Mouse (Mus musculus) right cerebral cortex, adult 2 months (tissue): Measurements from ENCODE around the gene C1qtnf1.

ENCODE experiments used
- DNase-seq, 2 experiments: peaks; one replicate each; pipeline ENCODE4 v3.0.0; 2021 to 2022; ENCODE audit warnings: low spot score in 2 of 2

C1qtnf1 gene

DNA sequence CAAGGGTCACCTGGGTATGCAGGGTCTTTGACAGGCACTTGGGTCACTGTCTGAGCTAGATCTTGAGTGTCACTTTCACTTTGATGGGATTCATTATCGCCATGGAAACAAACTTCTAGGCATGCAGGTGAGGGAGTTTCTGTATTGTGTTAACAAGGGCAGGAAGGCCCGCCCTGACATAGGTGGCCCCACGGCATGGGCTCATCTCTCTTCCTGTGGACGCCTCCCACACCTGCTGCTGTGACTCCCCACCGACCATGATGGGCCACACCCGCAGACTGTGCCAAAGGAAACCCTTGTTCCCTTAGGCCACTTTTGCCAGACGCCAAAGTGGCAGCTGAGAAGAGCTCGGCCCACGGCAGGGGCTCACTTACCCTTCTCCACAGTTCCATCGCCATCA is 17.5 kb upstream of the C1qtnf1 start:
- no peak for DNase-seq

GRCm38 (mm10) chr11:118411271-118411670 is 16.7 kb upstream of the C1qtnf1 start:
- no peak for DNase-seq

DNA sequence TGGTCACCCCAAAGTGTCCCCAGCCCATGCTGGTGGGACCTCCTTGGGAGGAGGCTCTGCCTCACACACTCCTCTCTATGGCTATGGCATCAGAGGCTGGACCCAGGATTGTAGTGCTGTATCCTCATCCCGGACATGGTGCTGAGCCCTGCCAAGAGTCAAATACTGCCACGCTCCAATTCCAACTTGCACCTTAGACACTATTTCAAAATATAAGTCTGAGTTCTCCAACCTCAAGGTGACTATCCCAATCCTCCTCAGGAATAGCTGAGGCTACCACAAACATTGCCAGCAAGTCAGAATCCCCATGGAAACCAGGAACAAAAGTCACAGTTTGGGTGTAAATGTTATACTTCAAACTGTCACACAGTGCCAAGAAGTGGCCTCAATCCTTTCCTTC is 15.4 kb upstream of the C1qtnf1 start:
- no peak for DNase-seq

DNA sequence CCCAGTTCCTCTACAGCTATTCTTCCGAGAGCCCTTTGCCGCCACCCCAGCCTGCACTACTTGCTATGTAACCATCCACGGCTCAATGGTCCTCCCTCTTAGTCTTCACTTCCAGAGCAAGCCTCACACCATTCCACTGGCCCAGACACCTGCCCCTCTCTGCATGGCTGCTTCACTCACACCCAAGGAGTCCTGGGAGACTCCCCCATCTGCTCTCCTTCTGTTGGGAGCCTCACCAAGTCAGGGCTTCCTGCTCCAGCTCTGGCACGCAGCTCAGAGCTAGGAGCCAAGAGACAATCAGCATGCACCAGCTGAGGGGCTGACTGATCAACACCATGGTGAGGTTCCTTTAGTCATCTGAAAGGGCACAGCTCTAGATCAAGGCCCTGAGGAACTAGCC is 14.9 kb upstream of the C1qtnf1 start:
- DNase-seq: no peak

DNA sequence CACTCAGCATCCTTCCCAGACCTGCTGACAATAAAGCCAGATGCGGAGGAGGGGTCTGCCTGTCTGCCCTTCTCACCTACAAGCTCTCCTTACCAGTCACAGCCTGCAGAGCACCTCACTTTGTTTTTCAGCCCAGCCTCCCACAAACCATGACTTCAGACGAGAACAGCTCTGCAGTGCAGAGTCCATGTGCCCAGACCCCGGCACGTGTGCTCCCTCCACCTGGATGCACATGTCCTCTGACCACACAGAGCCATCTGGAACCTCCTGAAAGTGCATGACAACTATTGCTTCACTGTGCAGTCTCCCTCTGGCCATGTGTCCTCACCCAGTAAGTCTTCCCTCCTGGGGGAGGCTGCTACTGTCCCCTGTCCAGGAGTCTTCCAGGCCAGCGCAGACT is 13.7 kb upstream of the C1qtnf1 start:
- DNase-seq: no peak

DNA sequence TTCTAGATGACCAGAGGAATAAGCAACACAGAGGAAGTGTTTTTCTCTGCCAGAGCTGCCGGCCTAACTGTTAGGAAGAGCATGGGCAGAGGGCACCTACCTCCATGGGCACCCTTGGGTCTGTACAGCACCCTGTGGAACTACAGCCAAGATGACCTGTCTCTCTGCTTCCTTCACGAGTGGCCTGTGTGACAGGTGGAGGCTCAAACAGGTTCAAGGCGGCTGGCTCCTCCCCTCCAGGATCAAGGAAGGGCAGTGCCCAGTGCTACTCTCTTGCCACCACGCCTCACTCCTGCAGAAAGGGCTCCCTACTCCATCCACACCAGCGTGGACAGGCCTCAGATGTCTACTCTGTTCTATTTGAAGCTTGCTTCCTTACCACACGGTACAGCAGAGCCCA is 12.4 kb upstream of the C1qtnf1 start:
- no peak for DNase-seq

DNA sequence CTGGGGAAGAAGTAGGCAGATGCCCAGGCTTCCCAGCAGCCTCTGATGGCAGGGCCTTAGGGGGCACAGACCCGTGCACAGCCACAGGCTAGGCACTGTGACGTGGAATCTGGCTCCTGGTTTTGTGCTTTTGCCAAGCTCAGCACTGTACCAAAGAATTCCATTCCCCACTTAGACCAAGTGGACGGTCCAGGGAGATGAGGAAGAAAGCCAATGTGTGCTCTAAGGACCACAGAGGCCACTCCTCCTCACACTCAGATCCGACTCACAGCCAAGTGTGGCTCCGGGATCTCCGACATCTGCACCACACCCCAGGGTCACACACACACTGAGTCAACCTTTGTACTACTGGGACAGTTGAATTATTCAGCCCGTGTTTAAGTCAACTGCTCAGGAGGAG is 12.0 kb upstream of the C1qtnf1 start:
- no peak for DNase-seq

DNA sequence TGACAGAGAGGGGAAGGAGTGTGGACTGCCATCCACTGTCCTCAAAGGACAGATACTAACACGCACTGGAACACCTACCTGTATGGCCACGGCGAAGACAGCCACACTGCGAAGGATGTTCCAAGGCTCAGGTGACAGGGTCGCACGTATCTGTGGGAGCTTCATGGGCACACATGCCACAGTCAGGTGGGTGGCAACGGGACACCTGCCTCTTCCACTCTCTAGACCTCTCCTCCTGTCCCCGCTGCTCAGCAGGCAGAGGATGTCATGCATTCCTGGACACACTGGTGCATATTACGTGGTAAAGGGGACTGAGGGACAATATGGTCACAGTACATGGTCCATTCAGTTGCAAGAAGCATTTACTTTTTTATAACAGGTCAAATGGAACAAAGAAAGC is 10.5 kb upstream of the C1qtnf1 start:
- no peak for DNase-seq

GRCm38 (mm10) chr11:118418442-118418833 is 9.6 kb upstream of the C1qtnf1 start:
- peak in 1 of 2 experiments; percentile 33 for DNase-seq

DNA sequence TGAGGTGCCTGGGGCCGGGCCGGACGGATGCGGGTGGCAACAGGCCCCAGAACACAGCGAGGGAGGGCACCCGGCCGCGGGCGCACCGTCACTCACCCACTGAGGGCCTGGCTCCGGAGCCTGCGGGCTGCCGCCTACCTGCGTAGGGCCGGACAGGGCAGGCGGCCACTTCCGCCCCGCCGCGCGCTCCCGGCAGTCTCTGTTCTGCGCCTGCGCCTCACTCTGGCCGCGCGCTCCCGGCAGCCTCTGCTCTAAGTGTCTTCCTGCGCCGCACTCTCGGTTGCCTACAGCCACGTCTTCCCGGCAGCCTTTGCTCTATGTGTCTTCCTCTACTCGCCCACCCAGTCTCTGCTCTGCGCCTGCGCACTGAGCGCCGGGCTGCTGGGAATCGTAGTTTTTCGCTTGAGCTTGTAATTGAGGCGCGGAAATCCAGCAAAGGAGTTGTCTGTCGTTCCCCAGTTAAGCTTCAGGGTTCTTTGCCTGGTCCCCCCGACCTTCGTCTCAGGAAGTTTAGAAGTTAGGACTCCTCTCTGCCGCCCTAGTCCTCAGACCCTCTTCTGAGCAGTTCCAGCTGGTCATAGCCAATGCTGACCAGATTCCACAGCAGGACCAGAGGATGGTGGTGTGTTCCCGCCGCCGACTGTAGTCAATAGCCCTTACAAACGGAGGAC is 9.0 kb upstream of the C1qtnf1 start, which contains the start of gene Cant1:
Cant1 (minus strand) TSS at position 253 of the 671 bp plus-strand sequence.
- DNase-seq: peak; percentile 99

DNA sequence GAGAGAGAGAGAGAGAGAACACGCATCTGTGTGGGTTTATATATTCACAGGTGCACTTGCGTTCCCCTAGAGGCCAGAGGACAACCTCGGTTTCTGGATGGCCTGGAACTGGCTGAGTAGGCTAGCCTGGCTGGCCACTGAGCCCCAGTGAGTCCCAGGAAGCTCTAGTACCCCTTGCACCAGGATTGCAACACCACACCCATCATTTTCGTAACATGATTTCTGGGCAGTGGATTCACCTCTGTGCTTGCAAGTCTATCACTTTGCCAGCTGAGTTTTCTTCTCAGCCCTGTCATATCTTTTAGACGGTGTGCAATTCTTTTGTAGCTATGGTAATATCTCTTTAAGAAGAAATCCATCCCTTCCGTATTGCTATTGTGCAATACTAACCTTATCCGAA is 7.7 kb upstream of the C1qtnf1 start:
- DNase-seq: no peak

DNA sequence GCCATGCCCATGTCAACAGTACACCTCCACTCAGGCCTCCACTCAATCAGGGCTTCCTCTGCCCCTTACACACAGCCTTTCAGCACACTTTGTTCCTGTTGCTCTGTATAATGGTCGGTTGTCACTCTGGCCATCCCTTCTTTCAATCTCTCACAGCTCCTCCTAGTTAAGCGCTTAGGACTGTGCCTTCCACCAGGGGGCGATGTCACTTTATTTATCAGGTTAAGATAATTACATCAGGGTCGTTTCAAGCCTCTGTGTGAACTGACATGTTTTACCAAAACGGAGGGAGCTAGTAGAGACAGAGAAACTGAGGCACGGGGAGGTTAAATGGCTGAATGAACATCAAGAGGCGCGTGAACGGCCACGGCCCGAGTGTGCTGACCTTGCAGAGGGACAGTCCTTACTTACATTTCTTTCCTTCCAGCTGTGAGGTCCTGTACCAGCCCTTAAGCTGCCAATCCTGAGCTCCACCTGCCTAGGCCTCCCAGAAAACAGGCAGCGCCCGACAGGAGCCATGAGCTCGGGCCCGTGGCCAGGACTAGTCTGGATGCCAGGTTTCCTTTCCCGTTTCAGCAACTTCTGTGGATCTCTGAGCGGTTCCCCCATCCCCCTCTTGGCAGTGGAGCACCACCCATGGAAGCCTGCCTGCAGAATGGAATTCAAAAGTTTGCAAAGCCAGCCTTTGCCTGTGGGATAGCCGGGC is 4.6 kb upstream of the C1qtnf1 start:
- DNase-seq: peak; percentile 81 to 83

DNA sequence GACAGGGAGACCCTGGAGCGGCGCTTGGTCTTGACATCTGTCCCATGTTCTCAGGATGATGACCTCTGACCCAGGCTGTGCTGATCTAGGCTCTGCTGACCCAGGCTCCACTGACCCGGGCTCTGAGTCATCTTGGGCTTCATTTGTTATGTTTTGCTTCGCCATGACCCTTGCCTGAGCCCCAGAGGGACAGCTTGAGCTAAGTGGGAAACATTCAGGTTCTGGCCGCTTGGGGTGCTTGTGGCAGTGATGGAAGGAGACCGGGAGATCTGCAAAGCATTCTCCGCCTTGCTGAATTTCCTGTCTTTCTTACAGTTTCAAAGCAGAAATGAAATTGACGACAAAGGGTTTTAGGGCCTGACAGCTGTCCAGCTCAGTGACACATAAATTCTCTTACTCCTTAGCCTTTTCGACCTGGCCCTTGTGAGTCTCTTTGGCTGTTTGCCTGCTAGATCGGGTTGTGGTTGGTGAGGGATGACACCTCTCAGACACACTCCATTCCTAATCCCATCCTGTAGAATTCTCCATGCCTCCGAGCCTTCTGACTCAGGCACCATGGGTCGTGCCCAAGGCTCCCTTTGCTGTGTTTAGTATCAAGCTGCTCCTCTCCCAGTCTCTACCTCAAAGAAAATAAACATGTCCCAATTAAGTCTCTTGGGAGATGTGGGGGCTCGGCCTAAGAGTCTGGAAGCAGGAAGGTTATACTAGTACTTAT is 3.2 kb upstream of the C1qtnf1 start:
- no peak for DNase-seq

DNA sequence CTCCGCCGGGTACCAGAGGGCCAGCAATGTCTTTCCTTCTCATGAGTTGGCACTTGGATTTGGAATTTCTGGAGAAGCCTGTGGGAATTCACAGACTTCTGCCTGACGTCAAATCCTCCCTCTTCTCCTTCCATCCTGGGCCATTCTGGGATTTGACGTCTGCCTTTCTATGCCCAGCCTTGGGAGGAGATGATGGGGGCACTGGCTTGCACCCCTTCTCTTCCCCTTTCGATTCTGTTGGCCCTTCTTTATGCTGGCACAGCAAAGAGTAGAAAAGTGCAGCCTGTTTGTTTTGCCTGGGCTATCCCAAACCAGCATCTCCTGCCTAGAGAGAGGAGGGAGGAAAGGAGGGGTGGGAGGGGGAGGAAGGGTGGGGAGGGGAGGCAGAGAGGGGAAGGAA is 1.2 kb upstream of the C1qtnf1 start:
- DNase-seq: no peak

DNA sequence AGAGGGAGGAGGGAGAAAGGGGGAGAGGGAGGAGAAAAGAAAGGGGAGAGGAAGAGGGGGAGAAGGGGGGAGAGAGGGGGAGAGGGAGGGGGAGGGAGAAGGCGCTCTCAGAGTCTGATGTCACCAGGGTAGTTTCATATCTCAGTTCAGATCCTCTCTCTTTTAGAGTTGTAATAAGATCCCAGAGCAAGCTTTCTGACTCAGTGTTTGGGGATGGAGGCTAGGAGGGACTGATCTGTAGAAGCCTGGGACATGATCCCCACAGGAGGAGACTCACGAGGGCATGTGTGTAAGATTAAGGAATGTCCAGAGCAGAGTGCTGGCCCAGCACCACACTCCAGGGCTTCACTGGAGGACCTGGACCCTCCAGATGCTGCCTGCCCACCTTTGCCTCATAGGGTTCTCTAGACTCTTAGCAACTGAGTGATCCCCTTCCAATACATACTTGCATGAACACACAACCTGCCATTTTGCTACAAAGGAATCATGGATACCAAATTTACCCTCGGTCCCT is 680 bp upstream of the C1qtnf1 start:
- DNase-seq: no peak

GRCm38 (mm10) chr11:118428460-118428868 is 461 bp downstream of the C1qtnf1 start:
- DNase-seq: no peak

- no peak for DNase-seq
Measured at GRCm38 (mm10) chr11:118428944-118429709, 1.1 kb downstream of the C1qtnf1 start.

GRCm38 (mm10) chr11:118430291-118430885 is 2.4 kb downstream of the C1qtnf1 start:
- DNase-seq: no peak

GRCm38 (mm10) chr11:118431100-118431948 is 3.3 kb downstream of the C1qtnf1 start:
- DNase-seq: no peak

DNA sequence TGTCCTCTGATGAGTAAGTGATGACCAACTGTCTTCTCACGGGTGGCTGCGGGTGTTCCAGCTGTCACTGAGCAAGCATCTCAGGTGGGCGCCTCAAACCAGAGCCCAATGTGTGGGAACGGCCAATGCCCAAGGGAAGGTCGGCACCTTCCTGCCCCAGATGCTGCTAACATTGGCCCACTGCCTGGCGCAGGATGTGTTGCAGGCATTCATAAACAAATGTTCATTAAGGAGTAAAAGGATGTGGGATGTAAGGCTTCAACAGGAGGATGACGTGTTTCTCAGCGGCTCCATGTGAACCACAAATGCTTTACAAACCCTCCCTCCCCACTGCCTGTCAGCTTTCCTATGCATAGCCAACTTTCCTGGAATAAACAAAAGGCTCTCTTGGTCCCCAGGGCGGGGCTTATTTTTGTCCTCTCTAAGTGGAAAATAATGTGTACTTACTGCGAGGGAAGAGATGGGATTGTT is 5.4 kb downstream of the C1qtnf1 start:
- DNase-seq: no peak
